Mouse (Mus musculus): ENCODE measurements around the gene Cisd3. TPM values are rescaled to one million over a fixed set of nuclear protein-coding genes. Genes with fewer than 3 reads are reported as not detected.
A peak's percentile ranks its signal among the peaks of the same experiment; 100 is the strongest.

Gene Cisd3
- polyA plus RNA-seq, 1 experiment from 2014 or later = 45.8 TPM

GRCm38 (mm10) chr11:97660734-97661647 is 24.6 kb upstream of the Cisd3 start:
- no peak for ATAC-seq (replicated peaks; ENCODE audit: insufficient number of reproducible peaks, low FRiP score, low TSS enrichment)
- H3K4me1 ChIP-seq (ENCODE audit: control insufficient read depth, insufficient read depth, low read length) = peaks cover 50% of the 10 kb centered on the region

DNA sequence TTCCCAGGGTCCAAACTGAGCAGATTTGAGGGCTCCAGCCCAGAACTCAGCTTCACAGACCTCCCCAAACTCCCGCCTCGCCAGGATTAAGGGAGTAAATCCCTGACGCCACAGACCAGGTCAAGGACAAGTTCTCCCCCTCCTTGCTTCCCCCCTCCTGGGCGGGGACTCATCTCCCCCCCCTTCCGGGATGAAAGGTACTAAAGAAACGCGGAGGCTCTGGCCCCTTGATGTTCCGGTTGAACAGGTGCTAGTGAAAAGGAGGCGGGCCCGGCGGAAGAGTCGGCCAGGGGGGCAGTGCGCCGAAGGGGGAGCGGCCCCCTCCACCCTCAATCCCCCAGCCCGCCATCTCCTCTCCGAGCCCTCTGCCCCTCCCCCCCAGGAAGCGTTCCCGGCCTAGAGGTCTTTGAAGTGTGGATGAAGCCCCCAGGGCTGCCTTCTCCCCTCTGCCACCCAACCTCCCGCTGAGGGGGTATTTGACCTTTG is 23.9 kb upstream of the Cisd3 start:
- Histone ChIP-seq H3K36me3 (ENCODE audit: control insufficient read depth, insufficient read depth, low read length) (peaks cover 10% of the 10 kb centered on the region), H3K9me3 (replicated peaks; ENCODE audit: control insufficient read depth, low read length) (no peaks in the 10 kb centered on the region), H3K4me2 (peak overlapping the region; percentile 86), H3K27ac (ENCODE audit: low read depth, low read length) (peak overlapping the region; percentile 92), H3K9ac (ENCODE audit: low read depth, low read length) (peak overlapping the region; percentile 90), H3K27me3 (ENCODE audit: control insufficient read depth, insufficient read depth, low read length) (peaks cover 8% of the 10 kb centered on the region), H3K4me1 (ENCODE audit: control insufficient read depth, insufficient read depth, low read length) (peaks cover 48% of the 10 kb centered on the region), H3K4me3 (ENCODE audit: low read depth, low read length) (peak overlapping the region; percentile 94)
- under 1% methylated on average over 20 of the region's 20 CpGs for WGBS (ENCODE audit: insufficient replicate concordance)
- ATAC-seq (replicated peaks; ENCODE audit: insufficient number of reproducible peaks, low FRiP score, low TSS enrichment) = no peak

More at GRCm38 (mm10) chr11:97660734-97661647, 24.6 kb upstream of the Cisd3 start:
- Histone ChIP-seq H3K27me3 (ENCODE audit: control insufficient read depth, insufficient read depth, low read length) (peaks cover 8% of the 10 kb centered on the region), H3K9ac (ENCODE audit: low read depth, low read length) (peak overlapping the region; percentile 90; the same call in 1 of the 2 replicates), H3K36me3 (ENCODE audit: control insufficient read depth, insufficient read depth, low read length) (peaks cover 7% of the 10 kb centered on the region), H3K4me3 (ENCODE audit: low read depth, low read length) (peak overlapping the region; percentile 94), H3K9me3 (replicated peaks; ENCODE audit: control insufficient read depth, low read length) (no peaks in the 10 kb centered on the region), H3K4me2 (peak overlapping the region; percentile 86), H3K27ac (ENCODE audit: low read depth, low read length) (peak overlapping the region; percentile 92)
- WGBS (ENCODE audit: insufficient replicate concordance) = 4% methylated on average over 27 of the region's 27 CpGs

DNA sequence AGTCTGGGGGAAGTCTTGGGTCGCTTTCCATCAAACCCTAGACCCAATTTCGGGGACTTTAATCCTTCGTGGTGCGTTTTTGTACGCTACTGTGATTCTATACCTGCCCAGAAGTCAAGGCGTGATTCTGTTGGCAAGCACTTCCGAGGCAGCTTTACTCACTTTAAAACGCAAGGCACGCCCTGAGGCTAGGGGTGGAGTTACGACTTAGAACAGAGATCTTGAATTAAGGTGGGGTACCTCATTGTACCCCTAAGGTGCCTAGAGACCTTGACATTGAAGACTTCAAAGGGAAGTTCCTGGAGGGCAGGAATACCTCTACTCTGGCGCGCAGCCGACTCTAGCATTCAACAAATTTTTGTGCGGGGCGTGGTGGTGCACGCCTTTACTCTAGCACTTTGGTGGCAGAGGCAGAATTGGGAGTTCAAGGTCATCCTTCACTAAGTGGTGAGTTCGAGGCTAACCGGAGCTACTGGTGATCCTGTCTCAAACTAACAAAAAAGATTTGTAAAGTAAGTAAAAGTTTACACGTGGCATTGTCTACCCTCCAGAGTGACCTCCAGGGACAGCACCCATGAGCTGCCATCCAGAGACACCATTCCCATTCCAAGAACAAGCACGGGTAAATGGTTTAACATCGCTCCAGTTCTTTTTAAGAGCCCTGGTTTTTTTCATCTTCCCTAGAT is 23.3 kb upstream of the Cisd3 start:
- peak overlapping the region; percentile 86 for H3K4me2 ChIP-seq
- peak overlapping the region; percentile 92 for H3K27ac ChIP-seq (ENCODE audit: low read depth, low read length)
- H3K9ac ChIP-seq (ENCODE audit: low read depth, low read length) = peak overlapping the region; percentile 90
- H3K4me1 ChIP-seq (ENCODE audit: control insufficient read depth, insufficient read depth, low read length) = peaks cover 42% of the 10 kb centered on the region
- peaks cover 8% of the 10 kb centered on the region for H3K27me3 ChIP-seq (ENCODE audit: control insufficient read depth, insufficient read depth, low read length)
- H3K4me3 ChIP-seq (ENCODE audit: low read depth, low read length) = peak overlapping the region; percentile 94
- 2% methylated on average over 21 of the region's 21 CpGs for WGBS (ENCODE audit: insufficient replicate concordance)
- no peaks in the 10 kb centered on the region for H3K9me3 ChIP-seq (replicated peaks; ENCODE audit: control insufficient read depth, low read length)
- ATAC-seq (replicated peaks; ENCODE audit: insufficient number of reproducible peaks, low FRiP score, low TSS enrichment) = no peak
- H3K36me3 ChIP-seq (ENCODE audit: control insufficient read depth, insufficient read depth, low read length) = peaks cover 10% of the 10 kb centered on the region

GRCm38 (mm10) chr11:97662893-97663527 is 22.6 kb upstream of the Cisd3 start, which contains the start of gene Mllt6:
Mllt6 (plus strand) TSS chr11:97663414.
- under 1% methylated on average over 43 of the region's 76 CpGs for WGBS (ENCODE audit: insufficient replicate concordance)

GRCm38 (mm10) chr11:97663528-97664338 is 21.9 kb upstream of the Cisd3 start:
- H3K9ac ChIP-seq (ENCODE audit: low read depth, low read length) = peak overlapping the region; percentile 90
- H3K4me3 ChIP-seq (ENCODE audit: low read depth, low read length) = peak overlapping the region; percentile 94
- peak overlapping the region; percentile 86 for H3K4me2 ChIP-seq
- peaks cover 43% of the 10 kb centered on the region for H3K4me1 ChIP-seq (ENCODE audit: control insufficient read depth, insufficient read depth, low read length)
- H3K27ac ChIP-seq (ENCODE audit: low read depth, low read length) = peak overlapping the region; percentile 92
- peaks cover 8% of the 10 kb centered on the region for H3K27me3 ChIP-seq (ENCODE audit: control insufficient read depth, insufficient read depth, low read length)
- no peaks in the 10 kb centered on the region for H3K9me3 ChIP-seq (replicated peaks; ENCODE audit: control insufficient read depth, low read length)
- WGBS (ENCODE audit: insufficient replicate concordance) = 1% methylated on average over 38 of the region's 57 CpGs
- H3K36me3 ChIP-seq (ENCODE audit: control insufficient read depth, insufficient read depth, low read length) = peaks cover 18% of the 10 kb centered on the region
- ATAC-seq (replicated peaks; ENCODE audit: insufficient number of reproducible peaks, low FRiP score, low TSS enrichment) = 0 out of 2 replicates have a peak, but pooled peaks have one; percentile 16

More at GRCm38 (mm10) chr11:97662893-97663527, 22.6 kb upstream of the Cisd3 start, which contains the start of gene Mllt6:
- Histone ChIP-seq H3K27ac (ENCODE audit: low read depth, low read length) (peak within 1 kb of the TSS; percentile 92), H3K9me3 (replicated peaks; ENCODE audit: control insufficient read depth, low read length) (no peaks in the 10 kb centered on the region), H3K4me3 (ENCODE audit: low read depth, low read length) (peak within 1 kb of the TSS; percentile 94), H3K27me3 (ENCODE audit: control insufficient read depth, insufficient read depth, low read length) (peaks cover 8% of the 10 kb centered on the region), H3K36me3 (ENCODE audit: control insufficient read depth, insufficient read depth, low read length) (peaks cover 13% of the 10 kb centered on the region), H3K4me1 (ENCODE audit: control insufficient read depth, insufficient read depth, low read length) (peaks cover 38% of the 10 kb centered on the region), H3K9ac (ENCODE audit: low read depth, low read length) (peak within 1 kb of the TSS; percentile 90), H3K4me2 (peak within 1 kb of the TSS; percentile 86)
- ATAC-seq (replicated peaks; ENCODE audit: insufficient number of reproducible peaks, low FRiP score, low TSS enrichment) = peak; percentile 33; the same call in 1 of the 2 replicates

DNA sequence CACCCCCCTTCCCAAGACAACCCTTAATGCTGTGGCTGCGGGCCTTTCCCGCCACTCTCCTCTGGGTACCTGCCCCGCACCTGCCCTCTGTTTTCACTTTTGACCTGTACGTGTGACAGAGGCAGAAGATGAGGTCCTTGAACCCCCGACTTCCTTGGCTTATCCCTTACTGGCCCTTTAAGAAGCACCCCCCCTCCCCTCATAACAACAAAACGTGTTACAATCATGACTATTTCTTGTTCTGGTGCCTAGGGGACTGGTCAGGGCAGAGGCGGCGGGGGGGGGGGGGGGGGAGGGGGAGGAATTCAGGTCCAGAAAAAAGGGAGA is 21.3 kb upstream of the Cisd3 start:
- H3K9ac ChIP-seq (ENCODE audit: low read depth, low read length) = peak overlapping the region; percentile 90
- H3K27ac ChIP-seq (ENCODE audit: low read depth, low read length) = peak overlapping the region; percentile 92
- H3K4me2 ChIP-seq = peak overlapping the region; percentile 86
- H3K27me3 ChIP-seq (ENCODE audit: control insufficient read depth, insufficient read depth, low read length) = peaks cover 8% of the 10 kb centered on the region
- ATAC-seq (replicated peaks; ENCODE audit: insufficient number of reproducible peaks, low FRiP score, low TSS enrichment) = no peak
- peaks cover 43% of the 10 kb centered on the region for H3K4me1 ChIP-seq (ENCODE audit: control insufficient read depth, insufficient read depth, low read length)
- peak overlapping the region; percentile 94 for H3K4me3 ChIP-seq (ENCODE audit: low read depth, low read length)
- H3K9me3 ChIP-seq (replicated peaks; ENCODE audit: control insufficient read depth, low read length) = no peaks in the 10 kb centered on the region
- WGBS (ENCODE audit: insufficient replicate concordance) = under 1% methylated on average over 6 of the region's 8 CpGs
- H3K36me3 ChIP-seq (ENCODE audit: control insufficient read depth, insufficient read depth, low read length) = peaks cover 18% of the 10 kb centered on the region

DNA sequence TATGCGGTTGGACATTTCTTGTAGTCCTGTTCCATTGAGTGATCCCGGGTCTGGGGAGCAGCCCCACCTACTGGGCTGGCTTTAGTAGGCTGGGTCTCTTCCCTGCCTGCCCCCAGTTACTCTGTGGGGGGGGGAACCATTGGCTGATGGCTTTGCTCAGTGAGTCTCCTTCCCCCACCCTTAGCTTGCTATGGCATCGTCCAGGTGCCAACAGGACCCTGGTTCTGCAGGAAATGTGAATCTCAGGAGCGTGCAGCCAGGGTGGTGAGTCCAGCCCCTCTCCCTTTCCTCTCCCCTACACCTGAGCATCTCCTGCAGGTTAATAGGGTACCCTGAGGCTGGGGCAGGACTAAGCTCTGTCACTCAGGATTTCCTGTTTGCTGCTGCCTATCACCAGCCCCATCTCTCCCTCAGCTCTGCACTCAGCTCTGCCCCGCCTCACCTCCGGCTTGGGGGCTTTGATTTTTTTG is 20.8 kb upstream of the Cisd3 start:
- peaks cover 20% of the 10 kb centered on the region for H3K36me3 ChIP-seq (ENCODE audit: control insufficient read depth, insufficient read depth, low read length)
- peaks cover 43% of the 10 kb centered on the region for H3K4me1 ChIP-seq (ENCODE audit: control insufficient read depth, insufficient read depth, low read length)
- H3K4me2 ChIP-seq = peak overlapping the region; percentile 86
- H3K27me3 ChIP-seq (ENCODE audit: control insufficient read depth, insufficient read depth, low read length) = peaks cover 8% of the 10 kb centered on the region
- H3K9me3 ChIP-seq (replicated peaks; ENCODE audit: control insufficient read depth, low read length) = no peaks in the 10 kb centered on the region
- H3K9ac ChIP-seq (ENCODE audit: low read depth, low read length) = peak overlapping the region; percentile 90
- ATAC-seq (replicated peaks; ENCODE audit: insufficient number of reproducible peaks, low FRiP score, low TSS enrichment) = no peak
- peak overlapping the region; percentile 94 for H3K4me3 ChIP-seq (ENCODE audit: low read depth, low read length)
- H3K27ac ChIP-seq (ENCODE audit: low read depth, low read length) = peak overlapping the region; percentile 92; the same call in 1 of the 2 replicates
- WGBS (ENCODE audit: insufficient replicate concordance) = 31% methylated on average over 6 of the region's 6 CpGs

All from heart, embryonic 11.5 days (tissue).